Mouse (Mus musculus) right cerebral cortex, postnatal 14 days (tissue): ENCODE data around the gene Ppp1r27.
"Not testable (repeated sequence)": the region's sequence is repeated elsewhere in the genome, so short reads cannot be mapped to it uniquely, and the experiment has no call there.

Source experiments
- DNase-seq: peaks from one replicate; pipeline ENCODE4 v3.0.0; 2022

The Ppp1r27 gene

DNA sequence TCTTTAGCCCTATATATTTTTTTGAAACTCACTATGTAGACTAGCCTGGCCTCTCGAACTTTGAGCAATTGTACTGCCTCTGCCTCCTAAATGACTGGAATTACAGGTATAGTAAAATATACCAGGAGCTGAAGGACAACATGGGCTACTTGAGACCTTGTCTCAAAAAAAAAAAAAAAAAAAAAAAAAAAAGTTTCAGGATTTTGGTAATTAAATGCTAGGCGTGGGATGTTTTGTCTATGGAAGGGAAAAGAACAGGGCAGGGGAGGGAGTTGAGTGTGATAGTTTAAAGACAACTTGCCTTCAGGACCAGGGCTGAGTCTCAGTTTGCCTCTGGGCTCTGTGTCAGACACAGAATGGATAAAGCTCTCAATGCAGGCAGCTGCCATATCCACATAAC lies 24.1 kb upstream of the Ppp1r27 start:
- DNase-seq: no peak

DNA sequence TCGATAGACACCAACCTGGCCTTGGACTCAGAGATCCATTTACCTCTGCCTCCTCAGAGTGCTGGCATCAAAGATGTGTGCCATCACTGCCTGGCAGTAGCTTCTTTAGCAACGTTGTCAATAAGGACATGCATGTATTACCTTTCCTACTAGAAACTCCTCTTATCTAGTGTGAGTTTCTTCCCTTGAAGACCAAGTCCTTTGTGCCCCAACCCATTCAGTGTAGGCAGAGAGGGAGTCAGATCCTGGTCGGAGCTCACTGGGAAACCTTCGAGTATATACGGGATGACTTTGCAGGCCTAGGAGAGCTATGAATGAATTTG lies 23.3 kb upstream of the Ppp1r27 start:
- no peak for DNase-seq

DNA sequence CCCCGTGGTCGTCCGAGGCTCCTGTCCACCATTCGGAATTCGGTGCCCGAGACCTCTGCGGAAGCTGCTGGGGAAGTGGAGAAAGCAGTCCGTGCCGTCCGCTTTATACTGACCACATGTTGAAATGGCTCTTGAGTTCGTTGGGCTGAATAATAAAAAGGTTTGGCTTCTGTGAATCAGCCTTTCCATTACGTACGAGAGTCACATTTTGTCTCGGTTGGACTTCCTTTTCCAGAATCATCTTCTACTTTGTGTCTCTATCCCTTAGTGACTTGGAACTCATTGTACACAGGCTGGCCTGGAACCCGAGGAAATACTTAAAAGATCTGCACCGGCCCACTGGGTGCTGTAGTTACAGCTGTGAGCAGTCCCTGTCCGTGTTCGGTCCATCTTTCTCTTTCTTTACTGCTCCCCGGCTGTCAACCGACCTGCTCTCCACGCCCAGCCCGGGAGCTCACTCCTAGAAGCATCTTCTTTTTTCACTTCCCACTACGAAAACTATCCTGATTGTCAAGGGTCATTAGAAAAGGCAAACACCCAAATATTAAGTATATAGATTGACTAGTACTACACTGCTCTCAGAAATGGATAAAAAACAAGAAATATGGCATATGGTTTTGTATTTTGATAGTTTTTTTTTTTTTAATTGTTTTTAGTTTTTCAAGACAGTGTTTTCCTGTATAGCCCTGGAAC lies 22.8 kb upstream of the Ppp1r27 start:
- DNase-seq: no peak

DNA sequence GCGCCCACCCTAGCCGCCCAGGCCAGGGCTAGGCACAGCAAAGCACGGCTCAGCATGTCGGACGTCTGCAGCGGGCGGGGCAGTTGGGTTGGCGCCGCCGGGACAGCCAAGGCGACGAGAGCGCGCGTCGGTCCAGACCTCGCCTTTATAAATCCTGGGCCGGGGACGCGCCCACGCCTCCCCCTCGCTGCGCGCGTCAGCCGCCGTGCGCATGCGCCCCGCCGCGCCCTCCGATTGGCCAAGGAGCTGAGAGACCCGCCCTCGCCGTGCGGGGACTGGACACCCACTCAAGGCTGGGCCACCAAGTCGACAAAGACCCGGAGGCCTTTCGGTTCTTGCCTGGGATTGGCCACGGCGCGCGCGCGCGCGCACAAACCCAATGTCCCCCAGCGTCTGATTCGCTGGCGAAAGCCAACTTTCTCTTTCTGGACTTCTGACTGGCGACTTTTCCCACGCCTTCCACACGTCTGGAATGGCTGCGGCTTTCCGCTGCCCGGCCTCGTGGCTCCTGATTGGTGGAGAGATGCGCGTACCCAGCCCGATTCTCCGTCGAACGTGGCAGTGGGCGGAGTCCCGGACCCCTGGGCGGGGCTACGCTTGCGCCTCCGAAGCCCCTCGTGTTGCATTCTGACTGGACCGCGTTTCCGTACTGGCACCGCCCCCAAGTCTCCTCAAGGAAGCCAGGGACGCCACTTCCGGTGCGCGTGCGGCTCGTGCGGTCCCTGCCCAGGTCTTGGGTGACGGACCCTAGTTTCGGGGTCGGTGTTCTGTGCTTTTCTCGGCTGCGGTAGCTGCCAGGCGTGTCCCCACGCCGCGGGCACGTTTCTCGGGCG lies 22.0 kb upstream of the Ppp1r27 start, which contains the start of gene P4hb:
TSS of gene P4hb (minus strand) at position 502 of the 833 bp plus-strand sequence.
- peak; percentile 99 for DNase-seq

DNA sequence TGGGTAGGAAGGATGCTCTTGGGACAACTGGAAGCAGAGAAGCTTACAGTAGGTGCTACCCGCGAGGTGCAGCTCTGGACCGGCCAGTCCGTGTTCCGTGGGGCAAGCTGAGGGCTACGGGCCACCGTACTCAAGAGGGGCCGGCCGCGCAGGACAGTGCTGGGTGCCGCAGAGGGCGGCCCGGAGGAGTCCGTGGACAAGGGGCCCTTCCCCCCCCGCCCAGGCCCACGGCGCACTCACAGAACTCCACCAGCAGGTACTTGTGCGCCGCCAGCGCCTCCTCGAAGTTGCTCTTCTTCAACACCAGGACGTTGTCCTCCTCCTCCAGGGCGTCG lies 21.5 kb upstream of the Ppp1r27 start:
- DNase-seq: no peak

DNA sequence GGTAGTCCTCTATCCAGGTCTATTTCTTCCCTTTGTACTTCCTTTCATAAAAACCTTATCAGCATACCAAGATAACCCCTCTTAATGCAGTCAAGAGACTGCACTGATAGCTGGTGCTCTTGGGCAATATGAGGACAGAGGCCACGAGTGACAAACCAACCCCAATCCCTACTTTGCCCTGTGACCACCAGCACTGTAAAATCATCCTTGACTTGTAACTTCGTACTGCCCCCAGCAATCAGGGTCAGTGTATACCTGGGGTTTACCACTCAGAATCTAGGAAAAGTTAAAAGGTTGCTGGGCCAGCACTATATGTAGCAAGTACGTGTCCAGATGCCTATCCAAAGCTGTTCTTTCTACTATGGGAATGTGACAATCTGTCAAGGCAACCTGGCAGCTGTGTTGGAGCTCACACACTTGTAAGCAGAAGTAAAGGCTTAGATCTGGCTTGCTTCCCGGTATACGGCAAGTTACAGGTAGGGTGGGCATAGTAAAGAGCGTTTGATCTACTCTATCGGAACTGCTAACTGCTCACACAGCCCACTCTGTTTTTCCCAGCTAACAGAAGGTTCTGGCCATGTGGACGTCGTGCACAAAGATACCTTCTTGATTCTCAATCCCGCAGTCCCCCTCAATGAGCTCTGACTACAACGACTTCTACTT lies 21.0 kb upstream of the Ppp1r27 start:
- no peak for DNase-seq

DNA sequence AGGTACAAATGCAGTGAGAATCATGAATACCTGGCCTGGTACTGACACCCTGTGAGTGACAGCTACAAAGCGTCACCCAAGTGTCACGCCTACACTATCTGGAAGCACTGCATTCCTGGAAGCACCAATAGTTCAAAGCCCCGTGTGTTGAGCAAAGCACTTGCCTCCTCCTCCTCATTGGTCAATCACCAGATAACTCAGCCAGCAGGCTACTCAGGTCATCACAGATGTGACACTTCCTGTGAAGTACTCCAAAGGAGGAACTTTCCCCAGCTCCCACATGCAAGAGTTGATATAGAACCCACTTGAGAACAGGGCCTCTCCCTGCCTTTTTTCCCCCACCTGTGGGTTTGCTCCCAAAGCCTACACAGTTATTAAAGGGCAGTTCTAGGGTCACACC lies 20.2 kb upstream of the Ppp1r27 start:
- DNase-seq: no peak

DNA sequence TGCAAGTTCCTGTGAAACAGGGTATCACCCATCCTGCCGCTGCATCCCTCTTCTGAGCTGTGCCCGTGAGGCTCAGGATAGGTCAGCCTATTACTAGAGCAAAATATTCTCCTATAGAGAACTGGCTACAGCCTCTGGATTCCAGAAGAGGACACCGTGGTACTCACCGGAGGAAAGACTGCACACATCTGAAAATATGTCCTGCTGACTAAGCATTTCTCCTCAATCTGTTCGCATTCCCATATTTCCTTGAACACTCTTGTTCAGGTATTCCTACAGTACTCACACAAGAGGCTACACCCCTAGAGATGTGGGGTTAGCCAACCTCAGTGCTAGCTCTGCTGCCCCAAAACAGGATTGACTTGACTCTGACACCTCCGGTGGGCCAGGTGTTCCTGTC lies 17.4 kb upstream of the Ppp1r27 start:
- DNase-seq: no peak

DNA sequence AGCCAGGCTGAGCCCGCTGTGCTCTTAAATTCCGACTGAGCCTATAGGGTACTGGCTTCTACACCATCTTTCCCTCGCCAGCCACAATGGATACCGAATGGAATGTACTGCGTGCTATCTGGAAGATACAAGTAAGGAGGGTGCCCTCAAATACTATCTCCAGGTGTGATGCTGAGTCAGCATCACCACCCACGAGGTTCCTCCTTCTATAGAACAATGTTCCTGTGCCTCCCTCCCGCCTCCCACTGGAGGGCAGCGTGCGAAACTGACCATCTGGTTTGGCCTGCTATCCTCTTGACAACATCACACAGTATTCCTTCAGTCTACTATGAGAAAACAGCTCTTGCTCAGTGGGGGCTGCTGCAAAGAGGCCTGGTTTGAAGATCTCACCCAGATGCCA lies 14.2 kb upstream of the Ppp1r27 start:
- no peak for DNase-seq

DNA sequence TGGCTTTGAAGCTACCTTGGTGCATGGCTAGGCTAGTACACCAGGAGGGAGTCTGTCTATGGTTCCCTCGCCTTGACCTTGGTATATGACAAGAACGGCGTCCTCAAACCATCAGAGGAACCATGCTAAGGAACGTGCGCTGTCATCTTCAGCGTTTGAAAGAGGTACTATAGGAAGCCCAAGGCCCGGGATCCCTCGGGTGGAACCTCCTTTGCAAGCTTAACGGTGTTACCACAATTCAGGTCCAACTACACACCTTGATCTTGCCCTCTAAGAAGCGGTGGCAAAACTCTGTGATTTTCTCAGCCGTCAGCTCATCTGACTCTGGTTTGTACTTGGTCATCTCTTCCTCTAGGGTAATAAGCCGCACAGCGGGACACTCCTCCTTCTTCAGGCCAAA lies 12.0 kb upstream of the Ppp1r27 start:
- no peak for DNase-seq

DNA sequence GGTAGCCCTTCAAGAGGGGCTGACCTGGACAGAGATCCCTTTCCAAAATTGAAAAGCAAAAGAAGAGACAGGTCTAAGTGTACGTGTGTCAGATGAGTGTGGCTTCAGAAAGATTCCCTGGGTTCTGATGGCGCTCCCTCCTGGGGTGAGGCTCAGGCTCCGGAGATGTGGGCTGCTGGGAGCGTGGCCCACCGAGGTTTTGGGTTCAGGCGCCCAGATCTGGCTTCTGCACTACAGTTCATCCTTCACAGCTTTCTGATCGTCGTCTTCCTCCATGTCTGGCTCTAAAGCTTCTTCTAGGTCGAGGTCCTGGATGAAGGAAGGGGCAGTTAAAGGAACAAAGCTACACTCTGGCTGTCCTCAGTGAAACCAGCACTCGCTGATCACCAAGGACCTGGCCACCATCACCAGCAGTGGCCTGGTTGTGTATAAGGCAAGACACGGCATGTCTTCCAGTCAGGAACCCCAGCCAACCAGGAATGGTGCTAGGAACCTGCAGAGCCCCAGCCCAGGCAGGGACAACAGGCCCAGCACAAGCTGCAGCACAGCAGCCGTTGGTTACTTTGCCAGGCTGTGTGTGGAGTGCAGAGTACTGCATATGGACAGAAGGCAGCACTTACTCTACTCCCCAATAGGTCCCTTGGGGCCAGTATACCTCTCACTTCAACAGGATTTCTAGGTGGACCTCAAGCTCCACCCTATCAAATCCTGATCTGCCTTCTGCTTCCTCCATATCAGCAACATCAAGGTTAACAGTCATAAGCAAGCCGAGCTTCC lies 10.2 kb upstream of the Ppp1r27 start:
- no peak for DNase-seq

DNA sequence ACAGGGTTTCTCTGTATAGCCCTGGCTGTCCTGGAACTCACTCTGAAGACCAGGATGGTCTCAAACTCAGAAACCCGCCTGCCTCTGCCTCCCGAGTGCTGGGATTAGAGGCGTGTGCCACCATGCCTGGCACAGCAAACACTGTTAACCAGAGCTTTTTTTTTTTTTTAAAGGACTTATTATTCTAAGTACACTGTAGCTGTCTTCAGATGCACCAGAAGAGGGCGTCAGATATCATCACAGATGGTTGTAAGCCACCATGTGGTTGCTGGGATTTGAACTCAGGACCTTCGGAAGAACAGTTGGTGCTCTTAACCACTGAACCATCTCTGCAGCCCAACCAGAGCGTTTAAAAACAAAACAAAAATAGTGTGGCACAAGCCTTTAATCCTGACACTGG lies 7.9 kb upstream of the Ppp1r27 start:
- DNase-seq: not testable (repeated sequence)

DNA sequence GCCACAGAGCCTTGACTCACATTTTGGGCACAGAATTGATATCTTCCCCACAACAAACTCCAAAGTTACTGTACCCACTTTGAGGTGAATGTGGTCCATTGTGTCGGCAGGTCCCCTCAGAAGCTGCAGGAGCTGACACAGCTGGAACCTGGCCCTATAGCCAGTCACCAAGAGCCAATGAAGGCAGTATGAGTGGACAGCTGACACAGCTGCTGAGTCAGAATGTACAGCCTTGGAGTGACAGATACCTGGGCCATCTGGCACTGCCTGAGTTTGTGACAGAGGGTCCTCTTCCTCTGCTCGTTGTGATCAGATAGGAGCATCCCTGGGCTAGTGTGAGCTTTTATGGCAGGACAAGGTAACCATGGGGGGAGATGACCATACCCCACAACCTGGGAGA lies 4.3 kb upstream of the Ppp1r27 start:
- no peak for DNase-seq

DNA sequence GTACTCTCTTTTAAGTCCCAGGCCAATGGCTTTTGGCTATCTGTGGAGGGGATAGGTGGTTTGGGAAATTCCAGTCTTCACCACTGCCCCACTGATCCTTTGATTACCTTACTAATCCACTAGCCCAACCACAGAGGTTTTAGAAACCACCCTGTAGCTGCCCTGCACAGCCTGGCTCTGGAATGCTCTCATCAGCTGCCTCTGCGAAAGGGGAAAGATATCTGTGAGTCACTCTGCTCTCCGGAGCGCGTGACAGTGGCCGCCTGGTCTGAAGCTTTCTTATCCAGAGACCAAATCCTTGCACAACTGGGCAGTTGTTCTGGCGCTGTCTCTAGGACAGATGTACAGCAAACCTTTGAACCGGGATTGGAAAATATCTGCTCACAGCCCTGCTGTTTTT lies 3.9 kb upstream of the Ppp1r27 start:
- DNase-seq: no peak

DNA sequence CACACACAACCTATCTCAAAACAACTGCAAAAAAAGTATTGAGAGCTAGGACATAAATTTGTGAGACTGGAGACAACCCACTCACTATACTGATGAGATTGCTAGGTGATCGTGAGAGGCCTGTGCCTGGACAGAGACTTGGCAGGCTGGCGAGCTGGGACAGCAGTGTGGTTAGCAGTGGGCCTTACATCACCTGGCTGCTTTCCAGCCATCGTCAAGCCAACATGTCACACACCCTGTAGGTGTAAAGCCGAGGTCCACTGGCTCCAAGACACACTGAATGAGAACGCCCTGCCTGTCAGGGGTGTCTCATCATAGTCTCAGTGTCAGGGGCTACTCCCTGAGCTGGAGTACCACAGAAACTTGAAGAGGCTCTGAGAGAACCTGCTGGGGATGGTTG lies 1.8 kb upstream of the Ppp1r27 start:
- no peak for DNase-seq

DNA sequence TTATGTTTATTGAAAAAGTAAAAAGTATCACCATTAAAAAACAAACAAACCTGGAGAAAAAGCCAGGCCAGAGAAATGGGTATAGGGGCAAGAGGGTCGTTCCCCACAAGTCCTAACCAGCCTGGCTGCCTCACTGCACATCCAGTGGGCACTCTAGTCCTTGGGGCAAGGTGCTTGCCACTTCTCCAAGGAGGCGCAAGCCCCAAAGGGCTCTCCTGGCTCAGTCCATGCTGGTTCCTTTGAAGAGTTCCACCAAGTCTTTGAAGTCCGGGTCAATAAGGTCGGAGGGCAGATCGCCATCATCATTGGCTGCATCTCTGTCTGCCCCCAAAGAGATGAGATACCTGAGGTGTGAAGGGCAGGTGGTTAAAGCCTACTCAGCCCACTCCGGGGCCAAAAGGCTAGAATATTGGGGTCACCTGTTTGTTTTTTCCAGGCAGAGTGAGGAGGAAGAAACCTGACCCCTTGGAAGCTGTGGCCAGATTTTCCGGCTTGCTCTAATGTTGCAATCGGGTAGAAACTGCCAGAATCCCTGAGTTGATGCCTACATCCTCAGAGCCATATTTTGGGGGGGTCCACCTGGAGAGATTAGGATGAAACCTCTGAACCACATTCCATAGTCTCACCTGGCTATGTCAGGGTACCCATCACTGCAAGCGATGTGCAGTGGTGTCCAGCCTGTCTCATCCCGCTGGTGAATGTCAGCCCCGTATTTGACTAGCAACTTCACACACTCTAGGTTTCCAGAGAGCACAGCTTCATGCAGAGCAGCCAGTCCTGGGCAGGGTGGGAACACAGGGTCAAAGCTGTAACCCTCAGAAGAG lies 734 bp downstream of the Ppp1r27 start:
- DNase-seq: no peak

DNA sequence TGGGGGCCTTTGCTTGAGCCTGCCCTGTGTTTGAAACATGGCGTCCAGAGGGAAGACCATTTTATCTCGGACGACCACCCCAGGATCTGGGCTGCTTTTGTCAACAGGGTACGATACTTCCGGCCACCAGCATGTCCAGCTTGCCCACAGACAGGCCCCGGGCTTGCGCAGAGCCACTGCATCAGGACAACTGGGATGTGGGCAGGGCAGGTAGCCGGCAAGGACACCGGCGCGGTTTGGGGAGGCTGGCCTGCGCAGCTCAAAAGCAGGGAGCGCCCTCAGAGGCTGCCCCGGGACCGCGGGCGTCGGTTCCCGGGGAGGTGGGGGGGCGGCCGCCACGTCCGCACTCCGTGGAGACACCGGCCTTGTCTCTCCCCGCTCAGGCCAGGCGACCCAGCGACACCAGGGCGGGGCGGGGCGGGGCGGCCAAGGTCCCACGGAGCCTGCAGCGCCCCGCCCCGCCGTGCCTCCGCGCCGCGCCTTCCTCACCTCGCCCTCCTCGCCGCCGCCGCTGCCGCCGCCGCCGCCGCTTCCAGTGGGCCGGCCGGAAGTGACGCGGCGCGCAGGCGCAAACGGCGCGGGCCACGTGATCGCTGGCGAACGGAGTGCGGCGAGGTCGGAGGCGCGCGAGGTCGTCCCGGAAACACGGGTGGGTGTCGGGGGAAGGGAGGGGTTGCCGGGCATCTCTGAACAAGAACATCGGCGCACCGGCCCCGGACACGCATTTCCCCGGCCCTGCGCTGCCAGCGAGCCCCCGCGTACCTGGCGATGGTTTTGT lies 1.6 kb downstream of the Ppp1r27 start, which contains the start of gene Mcrip1:
TSS of gene Mcrip1 (minus strand) at position 560 of the 778 bp plus-strand sequence.
- DNase-seq: peak; percentile 96

DNA sequence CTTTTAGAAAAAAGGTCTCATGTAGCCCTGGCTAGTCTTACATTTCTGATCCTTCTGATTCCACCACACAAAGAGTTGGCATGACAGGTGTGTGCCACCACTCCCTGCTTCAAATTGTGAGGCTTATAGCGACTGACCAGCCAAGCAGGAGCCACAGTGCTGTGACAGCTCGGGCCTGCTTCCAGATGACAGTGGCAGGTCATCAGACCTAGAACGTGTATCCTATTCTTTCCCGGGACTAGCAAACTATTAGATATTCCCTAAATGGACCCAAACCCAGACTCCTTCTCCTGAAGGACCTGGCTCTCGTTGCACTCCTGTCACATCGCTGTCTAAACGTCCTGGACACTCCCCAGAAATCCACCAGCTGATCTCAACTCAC lies 2.2 kb downstream of the Ppp1r27 start:
- no peak for DNase-seq

DNA sequence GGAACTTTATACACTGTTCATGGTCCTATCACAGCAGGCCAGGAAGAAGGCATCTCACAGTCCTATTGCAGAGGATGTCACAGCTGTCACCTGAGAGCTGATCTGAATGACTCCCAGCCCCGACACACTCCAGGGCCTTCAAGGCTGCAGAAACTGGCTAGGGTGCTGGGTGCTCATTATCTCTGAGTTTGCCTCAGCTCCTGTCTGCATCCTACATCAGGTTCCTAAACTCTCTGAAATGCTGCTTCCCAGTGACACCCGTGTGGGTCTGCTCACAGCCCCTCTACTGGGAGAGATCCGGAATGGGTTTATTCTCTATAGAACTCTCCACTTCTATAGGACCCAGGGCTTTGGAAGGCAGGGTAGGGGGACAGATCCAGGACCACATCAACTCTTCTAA lies 2.7 kb downstream of the Ppp1r27 start:
- DNase-seq: no peak

DNA sequence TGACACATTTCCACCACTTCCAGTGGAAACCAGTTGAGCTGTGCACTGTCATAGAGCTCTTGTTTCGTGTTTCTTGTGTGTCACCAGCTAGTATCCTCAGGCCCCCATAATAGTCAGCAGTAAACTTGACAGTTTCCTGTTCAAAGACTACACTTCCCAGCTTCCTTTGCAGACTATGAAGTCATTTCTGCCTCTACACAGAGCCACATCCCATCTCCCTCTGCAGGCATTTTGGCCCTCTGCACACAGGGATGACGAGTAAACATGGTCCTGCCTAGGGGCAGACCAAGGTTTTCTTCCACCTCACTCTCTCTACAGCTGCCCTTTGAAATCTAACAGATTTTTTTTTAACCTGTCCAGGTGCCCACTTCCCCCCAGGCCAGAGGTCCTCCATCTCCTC lies 3.5 kb downstream of the Ppp1r27 start:
- DNase-seq: no peak

DNA sequence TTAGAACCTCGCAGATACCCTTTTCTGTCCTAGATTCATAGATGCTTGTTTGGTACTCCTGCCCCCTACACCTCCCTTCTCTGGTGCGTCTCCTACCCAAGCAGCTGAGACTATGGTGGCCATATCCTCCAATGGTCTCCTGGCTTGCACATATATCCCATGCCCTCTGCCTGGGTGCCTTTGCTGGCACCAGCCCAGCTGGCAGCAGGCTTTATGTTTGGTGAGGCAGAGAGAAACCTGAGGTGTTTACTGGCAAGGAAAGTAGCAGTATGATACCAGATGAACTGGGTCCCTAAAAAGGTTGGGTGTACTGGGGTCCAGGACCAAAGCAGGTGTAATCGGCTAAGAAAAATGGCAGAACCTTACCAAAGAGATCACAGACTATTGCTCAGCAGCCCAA lies 5.0 kb downstream of the Ppp1r27 start:
- no peak for DNase-seq

DNA sequence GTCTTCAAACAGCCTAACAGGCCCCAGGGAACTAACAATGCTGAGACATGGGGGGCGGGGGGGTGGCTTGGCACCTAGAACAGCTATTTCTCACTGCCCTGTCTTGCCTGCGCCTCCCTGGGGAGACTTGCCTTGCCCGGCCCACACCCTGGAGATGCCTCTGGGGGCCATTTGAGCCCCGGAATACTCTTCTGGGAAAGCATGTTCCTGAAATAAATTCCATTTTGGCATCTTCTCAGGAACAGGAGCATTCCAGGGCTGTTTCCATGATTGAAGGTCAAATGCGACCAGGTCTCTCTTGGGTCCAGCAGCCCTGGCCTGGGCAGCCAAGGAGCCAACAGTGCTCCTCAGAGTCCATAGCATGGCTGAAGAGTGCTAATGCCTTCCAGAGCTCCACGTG lies 8.6 kb downstream of the Ppp1r27 start:
- DNase-seq: no peak
